Comparison of ENCODE assay signal across 8 mouse cellular contexts in the genomic region with DNA sequence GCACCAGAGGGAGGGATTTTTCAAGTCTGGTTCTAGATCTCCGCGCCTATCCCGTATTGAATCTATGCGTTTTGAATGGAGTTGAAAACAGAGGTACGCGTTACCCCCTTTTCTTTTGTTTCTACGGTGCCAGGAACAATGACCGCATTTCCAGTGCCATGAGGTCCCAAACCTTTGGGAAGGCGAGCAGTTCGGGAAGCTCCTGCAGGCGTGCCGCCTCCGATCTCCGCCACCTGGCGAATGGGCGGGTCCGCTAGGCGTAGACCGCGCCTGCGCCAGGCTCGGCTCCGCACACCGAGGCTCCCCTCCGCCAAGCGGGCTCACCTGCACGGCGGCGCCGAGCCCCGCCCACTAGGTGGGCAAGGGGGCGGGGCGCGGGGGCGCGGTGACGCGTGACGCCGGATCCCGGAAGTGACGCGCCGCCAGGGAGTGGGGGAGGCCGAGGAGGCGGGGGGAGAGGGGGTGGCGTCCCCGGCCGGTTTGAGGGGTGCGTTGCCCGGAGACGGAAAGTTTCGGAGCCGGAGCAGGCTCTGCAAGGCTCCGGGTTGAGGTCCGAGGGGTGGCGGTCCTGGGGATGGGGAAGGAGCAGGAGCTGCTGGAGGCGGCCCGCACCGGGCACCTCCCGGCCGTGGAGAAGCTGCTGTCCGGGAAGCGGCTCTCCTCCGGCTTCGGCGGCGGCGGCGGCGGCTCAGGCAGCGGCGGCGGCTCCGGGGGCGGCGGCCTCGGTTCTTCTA. TPM values are rescaled to one million over a fixed set of nuclear protein-coding genes. Genes with fewer than 3 reads are reported as not detected.
A peak's percentile ranks its signal among the peaks of the same experiment; 100 is the strongest.
DNase-seq lines count a peak whose midpoint lies in the region; ATAC-seq lines count a peak whose summit lies in the region.

Anks1 (plus strand) TSS at position 419 of the 734 bp plus-strand sequence.

- H3K4me1 ChIP-seq in hindbrain, embryonic 11.5 days (replicated peaks; ENCODE audit: control insufficient read depth, insufficient read depth, low read length), result no peaks in the 10 kb centered on the region; the same call in 1 of the 2 replicates

- ATAC-seq in hindbrain, embryonic 11.5 days (ENCODE audit: low FRiP score), result peak; percentile 81

- peak within 1 kb of the TSS; percentile 62 for H3K27ac ChIP-seq in hindbrain, embryonic 11.5 days (ENCODE audit: low read depth, low read length)

- H3K9ac ChIP-seq in hindbrain, embryonic 11.5 days (ENCODE audit: low read depth, low read length), result peak within 1 kb of the TSS; percentile 89

- peak; percentile 86 for DNase-seq in Muller cell, postnatal 12 days (ENCODE audit: inconsistent ontology term)
- peak; percentile 85 for DNase-seq in cerebellum, adult 9-10 months
- DNase-seq in frontal cortex, adult 2 months (ENCODE audit: extremely low spot score in 1 of 2, low spot score in 1 of 2), result peak; percentile 22 to 76
- peak; percentile 91 for DNase-seq in hindbrain, embryonic 11.5 days (ENCODE audit: low spot score)
- DNase-seq in layer of hippocampus, postnatal 36 days, result peak; percentile 78 to 79
- peak; percentile 85 for DNase-seq in lung, postnatal 36 days
- peak; percentile 89 for DNase-seq in retina, postnatal 1 day
- DNase-seq in urinary bladder, adult 18-20 months (ENCODE audit: low spot score in 2 of 2), result peak; percentile 84 to 89

- peaks cover 6% of the 10 kb centered on the region; the same call in 1 of the 2 replicates for H3K36me3 ChIP-seq in hindbrain, embryonic 11.5 days (ENCODE audit: control insufficient read depth, insufficient read depth, low read length)

- H3K9me3 ChIP-seq in hindbrain, embryonic 11.5 days (ENCODE audit: control insufficient read depth, low read length), result no peaks in the 10 kb centered on the region

- H3K27me3 ChIP-seq in hindbrain, embryonic 11.5 days (ENCODE audit: control insufficient read depth, insufficient read depth, low read length), result no peaks in the 10 kb centered on the region

- H3K4me2 ChIP-seq in hindbrain, embryonic 11.5 days (replicated peaks; ENCODE audit: low read depth, low read length), result peak within 1 kb of the TSS; percentile 91

- WGBS in hindbrain, embryonic 11.5 days, result under 1% methylated on average over 62 of the region's 78 CpGs

- peak within 1 kb of the TSS; percentile 74 for H3K4me3 ChIP-seq in hindbrain, embryonic 11.5 days (ENCODE audit: low read depth, low read length)

RNA-seq across cellular contexts. Expression of gene Anks1, which starts in this region (rescaled TPM):
- 32.3 and 35.6 TPM in 2 replicates for polyA plus RNA-seq in frontal cortex, adult 2 months (2012; rRNA removed)
- 35.5 and 43.6 TPM in 2 replicates for polyA plus RNA-seq in hindbrain, embryonic 11.5 days (2014; fragmentation: Nextera tagmentation; extraction: Ambion mirVana)
- total RNA-seq in layer of hippocampus, postnatal 36 days (2021), result 10 to 100 TPM; 39.9 to 40.4 TPM

Comparison
In these comparisons a context has a peak if more than half of its experiments do, and no peak if none do; other contexts are left out.
1. Peak in every context shown above with its lines: DNase-seq, ATAC-seq, H3K4me3 ChIP-seq and H3K27ac ChIP-seq.